Mouse (Mus musculus) inflammation-experienced regulatory T-cells, adult 6 months (primary cell): ENCODE data around the gene Clic1. TPM values are rescaled to one million over a fixed set of nuclear protein-coding genes. Genes with fewer than 3 reads are reported as not detected.
A peak's percentile ranks its signal among the peaks of the same experiment; 100 is the strongest.

Experiments
- ATAC-seq: one replicate; pipeline ENCODE4 v1.8.0; 2017
- polyA plus RNA-seq, 3 experiments: library from polyadenylated mRNA; unstranded; fragments of 100-300 nt; shearing (Covaris generic); gene quantifications; one replicate each; pipeline ENCODE4 v1.2.1; 2017

Clic1 gene
- polyA plus RNA-seq, 3 experiments from 2014 or later: 487 to 766 (median 514) TPM

DNA sequence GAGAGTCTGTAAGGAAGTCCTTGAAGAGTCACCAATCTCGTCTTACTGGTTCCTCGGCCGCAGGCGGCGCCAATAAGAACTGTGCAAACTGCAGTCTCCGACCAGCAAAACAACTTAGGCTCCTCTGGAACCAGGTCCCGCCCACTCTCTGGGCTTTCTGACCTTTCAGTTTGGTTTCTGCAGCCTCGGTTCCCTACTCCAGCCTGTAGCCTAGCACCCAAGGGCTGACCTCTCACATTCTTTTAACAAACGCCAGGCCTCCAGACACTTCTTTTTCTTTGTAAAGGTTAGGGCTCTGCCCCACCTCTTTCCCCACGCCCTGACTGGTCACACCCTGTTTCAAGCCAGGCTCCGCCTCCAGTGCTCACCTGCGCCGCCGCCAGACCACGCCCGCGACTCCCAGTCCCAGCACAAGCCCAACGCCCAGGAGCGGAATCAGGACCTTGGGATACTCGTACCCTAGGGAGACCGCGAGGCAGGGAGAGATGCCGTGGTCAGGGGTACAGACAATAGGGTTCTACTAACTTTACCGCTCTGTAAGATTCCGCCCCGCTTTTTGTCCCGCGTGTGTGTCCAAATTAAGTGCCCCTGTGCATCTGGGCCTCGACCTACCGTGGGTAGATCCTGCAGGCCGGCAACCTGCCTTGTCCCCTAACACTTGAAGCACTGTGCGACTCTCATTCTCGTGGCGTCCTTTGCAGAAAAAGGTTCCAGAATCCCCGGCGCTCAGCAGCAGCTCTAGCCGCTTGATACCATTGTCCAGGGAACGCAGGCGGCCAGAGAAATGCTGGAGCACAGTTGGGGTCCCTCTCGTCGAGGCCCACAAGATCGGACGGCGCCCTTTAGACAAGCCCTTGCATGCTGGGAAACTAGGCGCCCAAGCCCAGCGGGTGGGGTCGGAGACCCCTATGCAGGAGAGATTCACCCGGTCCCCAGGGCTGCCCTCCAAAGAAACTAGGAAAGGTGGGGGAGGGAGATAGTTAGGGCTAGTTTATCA, 15.5 kb downstream of the Clic1 start, which contains the start of gene Ly6g6c:
TSS of gene Ly6g6c (plus strand) at position 438 of the 997 bp plus-strand sequence.
- ATAC-seq: no peak

DNA sequence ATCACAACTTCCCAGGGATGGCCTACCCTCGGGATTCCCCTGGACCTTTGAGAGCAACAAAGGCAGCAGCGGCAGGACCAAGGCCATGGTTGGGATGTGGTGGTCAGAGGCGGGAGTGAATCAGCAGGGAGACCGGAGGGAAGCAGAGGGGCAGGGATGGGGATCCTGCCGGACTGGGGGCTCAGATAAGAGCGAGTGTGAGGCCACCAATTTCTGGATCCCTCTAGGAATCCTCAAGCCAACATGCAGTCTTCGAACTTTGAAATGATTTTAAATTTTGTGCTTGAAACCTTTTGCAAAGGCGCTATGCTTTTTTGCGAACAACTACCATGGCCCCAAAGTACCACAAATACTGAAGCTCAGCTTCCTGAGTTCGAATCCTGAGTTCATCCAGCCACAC, 16.3 kb downstream of the Clic1 start, which contains the start of gene Mpig6b:
TSS of gene Mpig6b (minus strand) at position 101 of the 400 bp plus-strand sequence.
- no peak for ATAC-seq

DNA sequence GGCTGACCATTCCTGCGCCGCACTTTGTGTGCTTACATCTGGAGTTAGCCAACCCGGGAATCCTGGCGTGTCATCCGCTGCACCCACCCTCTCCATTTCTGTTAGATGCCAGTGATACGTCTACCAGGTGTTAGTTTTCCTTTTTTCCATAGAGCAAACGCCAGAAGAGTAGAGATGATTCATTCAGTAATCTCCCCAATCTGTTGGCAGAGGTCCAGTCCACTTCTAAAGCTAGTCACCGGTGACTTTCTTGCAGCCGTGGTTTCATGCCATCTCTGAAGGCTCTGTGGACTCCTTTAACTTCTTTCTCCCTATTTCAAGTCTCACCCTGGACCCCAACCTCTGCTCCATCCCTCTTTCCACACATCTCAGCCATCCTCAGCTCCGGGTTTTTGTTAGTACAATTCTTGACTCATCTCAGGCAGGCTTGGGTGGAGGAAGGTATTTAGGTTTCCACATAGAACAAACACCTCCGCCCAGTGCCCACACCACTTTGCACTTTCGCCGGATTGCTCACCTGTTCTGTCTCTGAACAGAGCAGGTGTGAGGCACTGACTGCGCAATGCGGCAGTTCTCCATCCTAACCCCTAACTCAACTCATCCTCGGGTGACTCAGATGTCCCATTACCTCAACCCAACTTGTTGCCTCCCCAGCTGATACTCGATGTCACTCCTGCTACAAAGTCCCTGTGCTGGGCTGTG, 18.6 kb downstream of the Clic1 start:
- no peak for ATAC-seq

DNA sequence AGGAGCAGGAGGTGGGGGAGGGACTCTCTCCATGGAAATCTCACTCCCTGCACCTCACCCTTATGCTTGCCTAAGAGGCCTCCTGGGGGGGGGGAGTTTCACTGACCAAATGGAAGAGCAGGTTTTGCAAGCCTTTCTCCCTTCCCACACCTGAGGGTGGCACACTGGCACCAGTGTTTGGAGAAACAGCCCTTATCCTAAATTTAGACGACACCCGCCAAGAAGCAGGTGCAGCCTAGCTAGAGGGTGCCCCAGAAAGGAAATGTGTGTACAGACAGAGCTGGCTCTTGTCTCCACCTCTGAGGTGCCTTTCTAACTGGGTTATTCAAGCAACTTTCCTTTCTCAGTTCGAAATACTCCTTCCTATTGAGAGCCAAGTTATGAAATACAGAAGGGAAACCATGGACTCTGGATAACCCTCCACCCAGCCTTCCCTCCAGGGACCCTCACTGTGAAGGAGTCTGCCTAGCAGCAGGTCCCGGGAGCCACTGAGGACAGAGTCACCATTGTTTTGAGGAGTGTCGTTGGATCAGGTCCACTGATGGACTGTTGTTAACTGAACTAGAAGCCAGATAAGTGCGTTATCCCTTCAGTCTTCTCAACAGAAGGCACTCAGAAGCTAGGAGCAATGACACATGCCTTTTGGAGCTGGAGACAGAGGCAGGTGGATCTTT, 20.9 kb downstream of the Clic1 start:
- no peak for ATAC-seq

DNA sequence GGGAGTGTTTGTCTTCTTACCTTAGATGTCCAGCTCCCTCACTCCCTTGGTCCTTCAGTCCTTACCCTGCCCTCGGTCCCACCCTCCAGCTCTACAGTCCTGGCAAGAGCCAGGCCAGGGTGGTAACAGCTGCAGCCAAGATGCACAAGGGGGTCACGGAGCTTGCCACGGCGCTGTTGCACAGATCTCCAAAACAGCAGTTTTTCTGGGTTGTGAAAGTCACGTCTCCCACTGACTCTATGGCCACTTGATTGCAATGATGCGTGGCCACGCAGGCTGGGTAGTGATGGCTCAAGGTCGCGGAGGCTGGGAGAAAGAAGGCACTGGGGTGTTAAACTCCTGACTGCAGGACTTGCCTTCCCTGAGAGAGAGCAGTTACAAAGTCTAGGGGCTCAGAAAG, 21.7 kb downstream of the Clic1 start:
- ATAC-seq: no peak

DNA sequence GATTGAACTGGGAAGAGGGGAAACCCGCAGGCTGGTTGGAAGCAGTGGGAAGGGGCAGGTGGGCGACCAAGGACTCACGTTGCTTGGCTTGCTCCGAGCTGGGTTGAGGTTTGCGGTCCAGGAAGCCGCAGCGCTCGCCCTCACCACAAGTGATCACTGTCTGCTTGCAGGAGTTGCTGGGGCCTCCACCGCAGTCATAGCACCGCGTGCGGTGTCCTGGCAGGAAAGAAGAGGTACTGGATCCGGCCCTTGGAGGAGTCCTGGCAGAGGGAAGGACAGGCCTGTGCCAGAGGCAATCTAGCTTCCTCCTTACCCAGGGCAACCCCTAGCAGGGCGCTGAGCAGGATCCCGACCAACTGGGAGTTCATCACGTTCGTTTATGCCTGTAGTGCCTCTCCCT, 24.3 kb downstream of the Clic1 start:
- no peak for ATAC-seq

DNA sequence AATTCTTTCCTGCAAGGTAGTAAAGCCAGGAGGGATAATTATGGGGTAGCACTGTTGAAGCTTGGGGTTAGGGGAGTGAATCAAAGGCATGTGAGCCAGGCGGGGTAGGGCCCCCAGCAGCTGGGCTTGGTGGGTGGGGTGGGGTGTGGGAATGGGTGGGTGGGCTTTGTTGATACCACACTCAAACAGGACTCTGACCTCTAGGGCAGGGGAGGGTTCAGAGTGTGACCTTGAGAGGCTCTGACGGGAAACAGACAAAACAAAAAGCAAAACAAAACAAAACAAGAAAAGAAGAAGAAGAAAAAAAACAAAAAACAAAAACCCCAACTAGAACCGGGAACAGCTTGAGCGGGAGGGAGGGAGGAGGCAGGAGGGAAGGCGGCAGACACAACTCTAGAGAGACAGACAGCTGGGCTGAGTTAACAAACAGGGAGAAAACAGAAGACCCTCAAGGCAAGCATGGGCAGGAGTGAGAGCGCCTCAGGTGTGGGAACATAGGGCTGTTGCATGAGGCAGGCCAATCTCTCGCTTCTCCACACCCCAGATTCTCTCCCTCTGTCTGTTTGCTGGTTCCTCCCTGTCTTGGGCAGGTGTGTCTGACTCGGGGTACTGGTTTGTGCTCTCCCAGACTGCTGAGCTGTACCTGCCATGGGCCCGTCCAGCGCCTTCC, 26.9 kb downstream of the Clic1 start, which contains the start of gene Ly6g6e:
TSS of gene Ly6g6e (plus strand) at position 396 of the 670 bp plus-strand sequence.
- no peak for ATAC-seq

DNA sequence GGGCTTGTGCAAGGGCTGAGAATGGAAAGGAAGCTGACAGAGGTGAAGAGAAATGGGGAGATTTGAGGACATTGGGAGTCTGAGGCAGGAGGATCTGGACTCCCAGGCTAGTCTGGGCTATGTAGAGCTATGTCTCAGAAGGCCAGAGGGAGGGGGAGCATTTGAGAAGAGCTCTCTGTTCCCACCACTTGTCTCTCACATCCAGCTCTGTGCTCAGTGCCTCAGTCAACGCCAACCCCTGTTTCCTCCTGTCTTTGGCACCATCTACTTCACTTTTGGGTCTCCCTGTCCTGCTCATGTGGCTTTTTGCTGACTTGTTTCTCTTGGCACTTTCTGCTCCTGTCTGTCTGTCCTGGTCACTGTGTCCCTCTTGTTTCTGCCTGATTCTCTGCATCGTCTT, 27.5 kb downstream of the Clic1 start:
- ATAC-seq: no peak

DNA sequence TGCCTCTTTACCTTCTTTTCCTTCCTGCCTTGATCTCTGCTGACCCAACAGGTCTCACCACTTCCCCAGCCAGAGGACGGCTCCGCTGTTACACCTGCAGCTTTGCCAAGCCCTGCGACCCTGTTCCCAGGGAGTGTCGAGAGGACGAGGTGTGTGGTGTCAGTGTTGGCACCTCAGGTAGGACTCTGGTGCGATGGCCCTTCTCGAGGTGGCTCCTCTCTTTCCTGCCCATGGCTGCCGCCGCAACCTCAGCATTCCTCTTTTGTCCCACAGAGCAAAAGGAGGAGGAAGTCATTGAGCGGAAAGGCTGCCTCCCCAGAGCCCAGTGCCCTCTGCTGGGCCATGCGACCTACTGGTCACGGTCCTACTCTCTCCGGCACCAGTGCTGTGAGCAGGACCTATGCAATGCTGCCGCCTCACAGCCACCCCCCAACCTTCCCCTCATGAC, 28.0 kb downstream of the Clic1 start, which contains the start of gene Ly6g6d:
TSS of gene Ly6g6d (minus strand) at position 280 of the 448 bp plus-strand sequence.
- ATAC-seq: no peak

DNA sequence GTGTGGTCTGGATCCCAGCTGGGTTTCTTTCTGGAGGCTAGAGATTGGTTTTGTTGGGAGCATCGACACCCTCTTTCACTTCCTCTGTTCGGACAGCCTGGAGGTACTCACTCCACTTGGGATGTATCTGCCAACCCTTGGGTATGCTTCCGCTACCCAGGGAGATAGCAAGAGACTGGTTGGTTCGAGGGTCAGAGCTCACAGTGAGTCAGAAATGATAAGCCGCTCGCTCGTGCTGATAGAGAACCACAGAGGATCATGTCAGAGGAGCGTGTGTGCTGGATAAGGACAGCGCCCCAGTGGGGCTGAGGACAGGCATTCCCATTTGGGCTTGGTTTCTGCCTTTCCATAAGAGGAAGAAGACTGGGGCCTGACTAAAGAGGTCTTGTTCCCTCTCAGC, 30.0 kb downstream of the Clic1 start:
- no peak for ATAC-seq

DNA sequence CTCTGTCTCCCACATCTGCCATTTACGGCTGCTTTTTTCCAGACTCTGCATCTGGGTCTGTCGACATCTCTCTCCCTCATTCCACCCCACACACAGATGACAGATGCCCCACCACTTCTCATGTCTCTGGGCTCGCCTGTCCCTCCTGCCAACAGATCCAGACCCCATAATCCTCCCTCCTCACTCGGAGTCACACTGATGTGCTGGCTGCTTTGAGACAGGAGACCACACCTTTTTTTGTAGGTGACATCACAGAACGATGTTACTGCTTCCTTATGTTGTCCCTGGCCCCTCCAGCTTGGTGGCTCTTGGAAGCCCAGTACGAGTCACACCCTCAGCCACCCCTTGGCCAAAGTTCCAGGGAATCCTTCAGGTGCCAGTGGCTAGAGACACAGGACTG, 30.5 kb downstream of the Clic1 start:
- no peak for ATAC-seq

DNA sequence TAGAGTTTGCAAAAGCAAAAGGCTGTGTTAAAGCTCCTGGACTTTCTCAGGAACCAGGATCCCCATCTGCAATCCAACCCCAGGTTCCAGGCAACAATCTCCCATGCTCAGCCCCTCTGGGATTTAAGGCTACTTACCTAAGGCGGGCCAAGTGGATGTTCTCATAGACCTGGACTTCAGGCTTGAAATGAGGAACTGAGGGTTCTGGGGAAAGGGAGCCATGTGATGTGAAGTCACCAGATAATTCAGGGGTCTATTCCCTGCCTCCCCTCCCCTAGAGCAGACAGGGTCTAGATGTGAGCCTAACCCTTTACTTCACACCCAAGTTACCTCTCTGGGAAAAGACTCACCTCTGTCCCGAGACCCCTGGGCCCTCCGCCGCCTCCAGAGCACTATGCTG, 30.9 kb downstream of the Clic1 start:
- ATAC-seq: no peak

DNA sequence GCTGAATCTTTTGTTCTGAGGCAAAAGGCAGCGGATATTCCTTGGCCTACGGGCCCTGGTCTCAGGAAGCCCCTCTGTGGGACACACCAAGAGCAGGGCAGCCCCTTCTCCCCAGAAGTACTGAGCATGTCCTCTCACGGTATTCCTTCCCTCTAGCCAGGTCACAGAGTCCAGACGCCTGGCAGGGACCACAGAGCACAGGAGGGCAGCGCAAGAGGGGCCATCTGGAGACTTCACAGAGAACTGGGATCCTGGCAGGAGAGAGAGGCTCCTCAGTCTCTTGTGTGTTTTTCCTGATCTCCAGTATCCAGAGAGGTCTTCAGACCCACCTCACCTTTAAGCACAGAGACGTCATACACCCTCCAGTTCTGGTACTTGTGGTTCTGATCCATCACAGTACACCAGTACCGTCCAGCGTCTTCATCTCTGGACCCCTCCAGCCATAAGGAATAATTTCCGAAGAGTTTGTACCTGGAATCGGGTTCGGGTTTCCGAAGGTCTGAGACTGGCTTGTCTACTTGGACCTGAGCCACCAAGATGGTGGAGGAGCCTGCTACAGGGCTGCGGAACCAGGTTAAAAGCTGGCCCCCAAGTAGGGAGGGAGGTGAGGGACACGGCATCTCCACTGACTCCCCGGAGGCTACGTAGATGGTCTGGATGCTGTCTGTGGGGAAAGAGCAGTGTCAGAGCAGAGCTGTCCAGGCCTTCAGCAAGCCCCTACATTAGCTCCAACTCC, 33.2 kb downstream of the Clic1 start:
- no peak for ATAC-seq

DNA sequence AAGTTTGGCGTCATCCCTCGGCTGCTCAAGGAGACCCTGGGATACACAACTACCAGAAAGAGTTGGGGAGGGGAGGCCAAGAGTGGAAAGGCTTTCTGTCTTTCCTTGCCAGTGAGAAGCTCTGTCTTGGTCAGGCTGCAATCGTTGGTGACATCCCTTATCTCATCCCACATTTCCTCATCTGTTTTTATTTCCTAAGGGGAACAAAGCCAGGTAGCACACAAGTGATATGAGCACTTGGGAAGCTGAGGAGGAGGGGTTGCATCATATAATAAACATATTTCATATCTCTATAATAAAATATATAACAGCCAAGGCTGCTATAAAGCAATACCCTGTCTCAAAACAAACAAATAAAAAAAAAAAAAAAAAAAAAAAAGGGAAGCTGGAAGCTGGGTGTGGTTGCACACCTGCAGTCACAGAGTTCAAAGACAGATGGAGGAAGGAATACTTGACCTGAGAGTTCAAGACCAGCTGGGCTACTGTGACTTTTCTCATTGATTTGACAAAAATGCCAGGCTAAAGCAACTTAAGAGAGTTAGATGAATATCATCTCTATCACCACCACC, 34.2 kb downstream of the Clic1 start:
- no peak for ATAC-seq

DNA sequence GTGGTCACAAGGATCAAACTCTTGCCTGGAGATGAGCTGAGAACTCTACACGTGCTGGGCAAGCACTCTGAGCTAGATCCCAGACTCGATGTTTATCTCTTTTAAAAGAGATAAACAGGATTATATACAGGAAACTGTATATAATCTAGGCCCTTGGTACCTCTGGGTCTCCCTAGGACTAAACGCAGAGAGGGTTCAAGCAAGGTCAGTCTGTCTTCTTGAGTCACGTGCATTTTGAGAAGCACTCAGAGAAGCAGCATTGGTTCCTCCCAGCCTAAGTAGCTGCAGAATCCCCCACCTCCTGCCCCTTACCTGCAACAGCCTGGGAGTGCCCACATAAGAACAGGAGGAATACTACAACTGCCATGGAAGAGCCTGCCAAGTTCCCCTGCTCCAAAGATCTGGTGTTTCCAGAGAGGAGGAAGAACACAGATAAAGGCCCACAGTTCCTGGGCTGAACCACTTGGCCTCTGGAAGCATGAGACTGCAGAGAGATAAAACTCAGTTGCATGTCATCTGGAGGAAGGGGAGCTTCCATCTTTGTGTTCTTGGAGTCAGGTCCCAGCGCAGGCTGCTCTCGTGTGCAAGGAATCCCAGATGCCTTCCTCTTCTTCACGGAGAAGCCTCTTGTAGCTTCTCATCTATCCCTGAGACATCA, 35.6 kb downstream of the Clic1 start, which contains the start of gene Ly6g6f:
TSS of gene Ly6g6f (minus strand) at position 403 of the 658 bp plus-strand sequence.
- ATAC-seq: no peak

DNA sequence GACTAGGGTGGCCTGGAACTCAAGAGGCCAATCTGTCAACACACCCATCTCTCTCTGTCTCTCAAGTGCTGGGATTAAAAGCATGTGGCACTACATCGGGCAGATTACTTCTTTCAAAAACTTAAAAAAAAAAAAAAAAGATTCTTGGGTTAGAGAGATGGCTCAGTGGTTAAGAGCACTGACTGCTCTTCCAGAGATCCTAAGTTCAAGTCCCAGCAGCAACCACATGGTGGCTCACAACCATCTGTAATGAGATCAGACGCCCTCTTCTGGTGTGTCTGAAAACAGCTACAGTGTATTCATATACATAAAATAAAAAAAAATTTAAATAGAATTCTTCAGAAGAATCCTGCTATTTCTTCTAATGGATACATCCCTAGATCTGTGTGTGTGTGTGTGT, 38.4 kb downstream of the Clic1 start:
- no peak for ATAC-seq

DNA sequence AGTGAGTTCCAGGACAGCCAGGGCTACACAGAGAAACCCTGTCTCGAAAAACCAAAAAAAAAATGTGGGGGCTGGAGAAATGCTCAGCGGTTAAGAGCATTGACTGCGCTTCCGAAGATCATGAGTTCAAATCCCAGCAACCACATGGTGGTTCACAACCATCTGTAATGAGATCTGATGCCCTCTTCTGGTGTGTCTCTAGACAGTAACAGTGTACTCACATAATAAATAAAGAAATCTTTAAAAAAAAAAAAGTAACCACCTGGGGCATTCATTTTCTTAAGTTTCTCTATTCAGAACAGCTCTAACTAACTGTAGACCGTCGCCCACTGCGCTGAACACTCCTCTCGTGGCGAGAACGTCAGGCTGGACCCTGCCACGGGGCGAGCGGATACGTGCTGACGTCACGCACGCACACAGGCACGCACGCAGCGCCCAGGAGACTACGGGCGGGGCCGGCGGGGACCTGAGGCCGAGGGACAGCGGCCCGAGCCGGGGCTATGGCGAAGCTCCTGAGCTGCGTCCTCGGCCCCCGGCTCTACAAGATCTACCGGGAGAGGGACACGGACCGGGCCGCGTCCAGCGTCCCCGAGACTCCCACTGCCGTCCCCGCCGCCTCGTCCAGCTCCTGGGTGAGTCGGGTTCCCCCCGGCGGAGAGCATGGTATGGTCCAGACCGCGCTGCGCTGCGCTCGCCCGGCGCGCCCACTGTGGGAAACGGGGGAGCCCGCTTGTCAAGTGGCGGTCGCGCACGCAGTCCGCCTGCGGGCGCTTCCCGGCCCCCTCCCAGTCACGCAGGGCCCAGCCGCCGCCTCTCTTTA, 39.3 kb downstream of the Clic1 start, which contains the start of gene Abhd16a:
TSS of gene Abhd16a (plus strand) at position 439 of the 820 bp plus-strand sequence.
- ATAC-seq: peak; percentile 95

DNA sequence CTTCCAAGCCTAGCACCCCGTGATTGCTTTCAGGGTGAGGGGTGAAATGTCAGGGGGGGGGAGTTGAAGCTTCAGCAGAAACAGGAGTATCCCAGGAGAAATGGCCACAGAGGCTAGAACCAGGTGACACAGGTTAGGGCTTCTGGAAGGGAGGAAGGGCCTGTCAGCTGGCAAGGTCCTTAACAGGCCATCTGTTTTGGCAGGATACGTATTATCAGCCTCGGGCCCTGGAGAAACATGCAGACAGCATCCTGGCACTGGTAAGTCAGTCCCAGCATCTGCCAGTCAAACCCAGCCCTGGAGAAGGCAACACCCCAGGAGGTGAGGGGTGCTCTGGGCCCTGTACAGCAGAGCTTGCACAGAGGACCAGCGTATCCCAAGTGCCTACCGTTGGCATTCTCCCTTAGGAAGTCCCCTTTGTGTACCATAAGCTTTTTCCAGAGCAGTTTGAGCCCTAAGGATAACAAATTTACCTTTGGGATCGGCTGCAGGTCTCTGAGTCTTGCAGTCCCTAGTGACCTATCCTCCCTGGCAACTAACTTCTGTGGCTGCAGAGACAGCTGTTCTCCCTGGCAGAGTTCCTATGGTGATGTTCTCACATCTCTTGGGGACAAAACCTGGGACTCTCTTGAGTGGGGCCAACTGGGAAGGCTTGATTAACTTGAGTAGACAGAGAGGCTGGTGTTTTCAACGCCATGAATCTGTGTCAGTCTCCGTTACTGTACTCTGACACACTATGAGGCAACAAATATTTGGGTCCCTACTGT, 40.6 kb downstream of the Clic1 start:
- no peak for ATAC-seq
